Mouse (Mus musculus) gonadal fat pad, adult 2 months (tissue): ENCODE results near the gene Grm4. TPM values are rescaled to one million over a fixed set of nuclear protein-coding genes. Genes with fewer than 3 reads are reported as not detected.
"Not testable (repeated sequence)": the region's sequence is repeated elsewhere in the genome, so short reads cannot be mapped to it uniquely, and the experiment has no call there.

Experiments used
- DNase-seq: peaks from one replicate; pipeline ENCODE4 v3.0.0-alpha.2; 2012; ENCODE audit warnings: low read depth
- polyA plus RNA-seq: library from polyadenylated mRNA; depleted of rRNA; stranded (reverse); fragments of >200 nt; gene quantifications from 2 replicates; pipeline ENCODE4 v1.2.3, GENCODE M21; 2012; rRNA removed

Gene Grm4
- polyA plus RNA-seq, 1 experiment: 0.09 TPM

DNA sequence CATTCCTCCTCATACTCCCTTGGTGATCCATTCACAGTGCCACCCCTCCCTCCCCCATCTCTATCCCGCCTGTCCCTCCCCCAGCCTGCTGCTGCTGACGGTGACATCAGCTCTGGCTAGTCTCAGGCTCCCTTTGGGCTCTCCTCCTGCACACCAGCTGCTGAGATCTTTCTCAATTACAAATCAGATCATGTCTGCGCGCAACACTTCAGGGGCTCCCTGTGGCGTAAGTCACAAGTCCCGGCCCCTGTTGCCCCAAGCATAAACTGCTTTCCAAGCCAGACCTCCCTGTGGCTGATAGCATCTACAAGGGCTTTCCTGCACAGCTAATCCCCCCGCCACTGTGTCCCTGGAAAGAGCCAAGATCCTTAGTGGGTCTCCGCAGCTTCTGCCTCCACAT, 128.3 kb downstream of the Grm4 start:
- no peak for DNase-seq

DNA sequence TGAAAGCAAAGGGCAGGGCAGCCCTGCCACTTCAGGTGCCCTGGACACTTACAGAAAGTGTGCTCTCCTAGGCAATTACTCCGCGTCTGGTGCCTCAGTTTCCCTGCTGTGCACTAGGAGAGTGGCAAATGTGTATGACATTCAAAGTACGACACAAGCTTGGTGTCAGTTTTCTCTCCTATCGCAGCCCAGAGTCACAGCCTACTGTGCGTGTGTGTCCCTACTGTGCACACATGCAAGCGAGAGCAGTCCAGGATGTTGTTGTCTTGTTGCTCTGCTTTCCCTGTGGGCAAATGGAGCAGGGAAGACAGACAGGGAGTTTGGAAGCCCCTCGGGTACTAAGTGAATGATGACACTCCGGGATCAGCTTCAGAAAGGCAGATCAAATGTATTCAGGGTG, 131.2 kb downstream of the Grm4 start:
- DNase-seq: no peak

DNA sequence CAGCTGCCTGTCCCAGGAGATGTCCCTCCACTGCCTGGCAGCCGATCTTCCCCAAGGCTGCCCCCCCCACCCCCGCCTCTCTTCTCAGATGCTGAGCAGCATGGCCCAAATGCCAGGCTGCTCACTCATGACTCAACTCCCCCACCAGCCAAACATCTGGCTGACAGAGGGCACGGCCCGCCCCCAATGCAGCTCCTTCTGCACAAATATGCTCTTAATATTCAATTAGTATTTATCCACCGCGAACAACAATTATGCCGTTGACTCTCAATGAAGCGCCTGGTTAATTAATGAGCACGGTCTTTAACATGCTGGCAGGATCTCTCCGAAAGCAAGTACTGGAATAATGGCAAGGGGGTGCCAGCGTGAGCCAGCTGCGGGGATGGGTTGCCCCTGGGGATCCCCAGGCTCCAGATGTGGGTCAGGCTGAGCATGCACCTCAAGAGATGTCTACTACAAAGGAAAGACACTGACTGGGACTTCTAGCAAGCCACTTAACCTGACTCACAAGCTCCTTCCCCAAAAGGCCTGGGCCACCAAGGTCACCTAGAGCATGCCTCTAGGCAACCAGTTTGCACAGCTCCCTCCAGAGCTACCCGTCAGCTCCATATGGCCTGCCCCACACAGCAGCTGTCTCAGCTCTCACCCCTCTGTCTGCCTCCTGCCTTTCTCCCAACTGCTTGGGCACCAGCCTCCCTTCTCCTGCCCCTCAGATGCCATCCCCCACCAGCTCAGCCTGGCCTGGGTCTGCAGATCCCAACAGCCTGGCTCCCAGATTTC, 131.8 kb downstream of the Grm4 start:
- DNase-seq: no peak

DNA sequence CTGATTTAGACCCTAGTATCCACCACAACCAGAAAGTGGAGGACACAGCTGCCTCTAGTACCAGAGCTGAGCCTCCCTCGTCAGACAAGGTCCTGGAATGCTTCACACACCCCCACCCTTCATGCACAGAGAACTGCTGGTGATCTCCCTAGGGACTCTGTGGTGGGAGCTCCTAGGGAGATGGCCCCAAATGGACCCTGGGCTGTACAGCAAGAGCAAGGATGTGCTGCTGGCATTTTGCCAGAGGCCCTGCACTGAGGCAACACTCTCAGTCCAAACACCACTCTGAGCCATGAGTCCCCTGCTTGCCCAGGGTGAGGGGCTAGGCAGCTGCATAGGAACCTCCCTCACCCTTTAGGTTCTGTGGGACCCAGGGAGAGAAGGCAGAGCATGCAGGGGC, 134.8 kb downstream of the Grm4 start:
- no peak for DNase-seq

DNA sequence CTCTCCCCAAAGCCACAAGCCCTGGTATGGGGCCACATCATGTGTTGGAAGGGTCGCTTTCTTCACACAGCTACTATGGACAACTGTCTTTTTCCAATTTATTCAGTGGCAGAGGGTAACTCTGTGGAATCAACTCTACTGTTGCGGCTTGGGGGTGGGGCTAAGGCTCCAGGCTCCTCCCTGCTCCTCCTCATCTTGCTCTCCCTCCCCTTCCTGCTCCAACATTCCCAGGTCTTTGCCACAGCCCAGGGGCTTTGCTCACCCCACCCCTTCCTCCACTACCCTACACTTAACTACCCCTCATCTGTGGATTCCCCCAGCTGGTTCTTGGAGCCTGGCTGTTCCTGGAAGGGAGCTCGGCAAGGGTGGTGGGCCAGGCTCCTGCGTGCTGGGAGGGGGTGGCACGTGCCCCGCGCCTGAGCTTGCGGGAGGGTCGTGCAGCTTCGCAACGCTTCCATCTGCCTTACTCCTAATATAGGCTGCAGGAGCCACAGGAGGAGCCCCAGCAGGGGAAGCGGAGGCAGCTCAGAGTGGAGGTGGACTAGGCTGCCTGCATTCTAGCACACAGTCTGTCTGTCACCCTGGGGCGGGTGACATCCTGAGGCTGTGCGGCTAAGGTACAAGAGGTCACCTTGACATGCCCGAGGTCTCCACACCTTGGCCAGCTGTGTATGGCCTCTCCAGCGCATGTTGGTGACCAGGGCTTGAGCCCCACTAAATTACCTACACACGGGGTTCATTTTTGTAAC, 135.5 kb downstream of the Grm4 start:
- DNase-seq: no peak

DNA sequence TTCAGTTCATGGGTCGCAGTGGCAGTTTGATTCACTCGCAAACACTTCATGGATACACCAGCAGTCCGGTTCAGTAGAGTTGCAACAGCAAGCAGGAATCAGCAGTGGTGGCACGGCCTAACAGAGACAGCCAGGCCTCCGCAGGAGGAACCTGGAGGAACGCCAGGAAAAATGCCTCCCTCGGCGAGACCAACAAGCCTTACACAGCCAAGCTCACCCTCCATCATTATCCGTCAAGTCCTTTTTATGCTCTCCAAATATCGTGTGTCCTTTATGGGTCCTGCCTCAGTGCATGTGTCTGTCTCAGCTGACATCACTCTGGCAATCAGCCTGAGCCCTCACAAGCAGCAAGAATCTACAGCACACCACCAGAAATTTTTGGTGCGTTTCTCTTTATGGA, 138.3 kb downstream of the Grm4 start:
- no peak for DNase-seq

DNA sequence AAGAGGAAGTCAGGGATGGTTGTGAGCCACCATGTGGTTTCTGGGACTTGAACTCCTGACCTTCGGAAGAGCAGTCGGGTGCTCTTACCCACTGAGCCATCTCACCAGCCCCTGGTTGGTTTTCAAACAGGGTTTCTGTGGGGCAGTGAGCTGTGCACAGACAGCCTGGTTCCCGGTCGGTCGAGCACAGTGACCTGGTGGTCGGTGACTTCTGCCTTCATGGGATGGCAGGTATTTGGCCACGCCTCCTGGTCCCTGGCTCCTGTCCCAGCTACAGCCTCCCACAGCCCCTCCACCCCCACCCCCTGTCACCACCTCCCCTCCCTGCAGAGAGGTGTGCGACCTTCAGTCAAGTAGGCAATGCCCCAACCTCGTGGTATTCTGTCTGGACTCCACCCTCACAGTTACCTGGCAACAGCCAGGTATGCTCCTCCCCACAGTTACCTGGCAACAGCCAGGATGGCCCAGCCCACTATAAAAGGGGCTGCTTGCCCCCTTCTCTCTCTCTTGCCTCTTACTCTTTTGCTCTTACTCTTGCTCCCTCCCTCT, 140.2 kb downstream of the Grm4 start:
- not testable (repeated sequence) for DNase-seq

DNA sequence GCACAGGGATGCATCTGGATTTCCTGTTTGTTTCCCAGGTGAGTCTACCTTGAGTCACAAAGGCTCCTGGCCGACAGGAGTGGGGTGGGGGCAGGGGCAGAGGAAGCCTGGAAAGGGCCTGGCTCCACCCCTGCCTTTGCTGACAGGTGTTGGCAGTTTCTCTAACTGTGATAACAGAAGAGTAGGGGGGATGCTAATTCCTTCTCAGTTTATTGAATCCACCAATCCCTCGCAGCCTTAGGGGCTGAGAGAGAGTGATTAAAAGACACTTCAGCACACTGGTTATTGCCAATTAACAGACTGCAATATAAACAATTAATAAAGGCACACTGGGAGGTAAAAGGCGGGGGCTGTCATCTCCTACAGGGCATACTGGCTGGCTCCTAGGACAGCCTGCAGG, 142.2 kb downstream of the Grm4 start:
- DNase-seq: no peak

DNA sequence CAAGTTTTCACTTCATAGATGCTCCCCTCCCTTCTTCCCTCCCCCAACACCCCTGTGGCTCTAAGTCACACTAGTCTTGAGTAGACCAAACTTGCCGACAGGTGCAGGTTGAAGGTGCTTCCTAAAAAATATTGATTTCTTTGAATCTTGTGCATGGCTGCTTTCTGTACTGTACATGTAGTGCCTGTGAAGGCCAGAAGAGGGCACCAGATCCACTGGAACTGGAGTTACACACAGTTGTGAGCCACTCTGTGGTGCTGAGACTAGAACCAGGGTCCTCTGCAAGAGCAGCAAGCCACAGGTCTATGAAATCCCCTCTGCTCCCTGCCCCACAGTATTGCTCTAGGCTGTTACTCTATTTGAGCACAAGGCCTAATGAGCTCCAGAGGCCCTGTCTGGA, 144.1 kb downstream of the Grm4 start:
- no peak for DNase-seq

DNA sequence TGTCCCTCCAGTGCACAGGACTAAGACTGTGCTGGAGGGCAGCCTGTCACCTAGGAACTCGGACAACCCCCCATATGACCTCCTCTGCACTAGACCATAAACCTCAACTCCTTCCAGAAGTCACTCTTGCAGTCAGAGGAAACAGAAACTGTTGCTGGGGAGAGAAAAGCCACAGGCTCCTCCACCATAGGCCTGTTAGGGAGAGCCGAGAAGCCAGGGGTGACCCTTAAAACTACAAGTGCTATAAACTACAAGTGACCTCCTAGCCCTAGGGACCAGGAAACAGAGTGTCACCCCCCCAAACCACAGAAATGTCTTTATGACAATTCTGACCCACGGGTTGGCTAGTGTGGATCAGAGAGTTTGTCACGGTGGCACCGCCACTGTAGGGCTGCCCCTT, 145.7 kb downstream of the Grm4 start:
- DNase-seq: no peak

Other genes with a start within 250 kb of the Grm4 start
- gene Hmga1, start 35.1 kb upstream of the Grm4 start, polyA plus RNA-seq: 36.6 and 44.4 TPM in 2 replicates
- 32.6 and 44.6 TPM in 2 replicates for gene AI413582, start 44.4 kb upstream of the Grm4 start, polyA plus RNA-seq
- 51.3 and 66.3 TPM in 2 replicates for gene Nudt3, start 102.1 kb upstream of the Grm4 start, polyA plus RNA-seq
- not detected in 2 replicates for gene RPS10-NUDT3, start 113.8 kb upstream of the Grm4 start, polyA plus RNA-seq
- gene Rps10, start 115.3 kb upstream of the Grm4 start, polyA plus RNA-seq: 1,086 and 1,236 TPM in 2 replicates
- gene Pacsin1, start 134.1 kb upstream of the Grm4 start, polyA plus RNA-seq: 5.4 and 10.1 TPM in 2 replicates
- 1.6 and 1.7 TPM in 2 replicates for gene Spdef, start 207.6 kb upstream of the Grm4 start, polyA plus RNA-seq